Mouse (Mus musculus): ENCODE measurements around the gene Brd4.

- TF ChIP-seq CTCF (IDR thresholded peaks at IDR 0.05; ENCODE audit: low read depth) (no peak), EP300 (IDR thresholded peaks at IDR 0.05; ENCODE audit: low read depth) (no peak)
Measured at GRCm38 (mm10) chr17:32199796-32200195, 84.7 kb downstream of the Brd4 start.
